Mouse (Mus musculus) ES-E14 (cell line): Measurements from ENCODE around the gene Rps8. TPM values are rescaled to one million over a fixed set of nuclear protein-coding genes. Genes with fewer than 3 reads are reported as not detected.

Source experiments
- DNase-seq: peaks from one replicate; pipeline ENCODE4 v3.0.0-alpha.2; 2013; ENCODE audit warnings: low read depth, low spot score
- H3K27ac ChIP-seq: 2 replicates; pipeline ENCODE4 v1.5.1; 2012; ENCODE audit warnings: low read depth, mild to moderate bottlenecking, low read length, moderate library complexity, mixed read lengths; ENCODE audit not compliant: poor library complexity, insufficient read depth, severe bottlenecking
- H3K36me3 ChIP-seq: 2 replicates; pipeline ENCODE4 v1.6.1; 2012; ENCODE audit warnings: mild to moderate bottlenecking, low read length, moderate library complexity, mixed read lengths; ENCODE audit not compliant: control insufficient read depth, poor library complexity, insufficient read depth, severe bottlenecking
- H3K4me1 ChIP-seq, 2 experiments: fragments of 150-350 bp in 1 of 2; sonication (generic) in 1 of 2; 2 replicates each; pipeline ENCODE4 v1.6.1; 2012; ENCODE audit warnings: low read length in 2 of 2, mild to moderate bottlenecking in 1 of 2, mixed read lengths in 1 of 2; ENCODE audit not compliant: control insufficient read depth in 2 of 2, insufficient read depth in 2 of 2, poor library complexity in 1 of 2
- H3K4me3 ChIP-seq, 2 experiments: fragments of 150-350 bp in 1 of 2; sonication (generic) in 1 of 2; 2 replicates each; pipeline ENCODE4 v1.5.1; 2012; ENCODE audit warnings: low read length in 2 of 2, low read depth in 1 of 2, mild to moderate bottlenecking in 1 of 2, mixed read lengths in 1 of 2; ENCODE audit not compliant: insufficient read depth in 1 of 2, poor library complexity in 1 of 2, severe bottlenecking in 1 of 2
- H3K9ac ChIP-seq: 2 replicates; pipeline ENCODE4 v1.6.1; 2012; ENCODE audit warnings: low read depth, mild to moderate bottlenecking, low read length, mixed read lengths; ENCODE audit not compliant: poor library complexity, insufficient read depth, severe bottlenecking
- H3K9me3 ChIP-seq: fragments of 150-350 bp; sonication (generic); 2 replicates; pipeline ENCODE4 v1.6.1; 2012; ENCODE audit warnings: low read depth, mild to moderate bottlenecking, low read length; ENCODE audit not compliant: control insufficient read depth, insufficient read depth
- CHD2 ChIP-seq: IDR thresholded peaks from 2 replicates; pipeline ENCODE4 v1.6.1; 2014; ENCODE audit warnings: mild to moderate bottlenecking, low read depth, low read length, inconsistent platforms
- HCFC1 ChIP-seq: IDR thresholded peaks from 2 replicates; pipeline ENCODE4 v1.6.1; 2012; ENCODE audit warnings: low read length, inconsistent platforms, borderline replicate concordance; ENCODE audit not compliant: insufficient read depth
- MAFK ChIP-seq: IDR thresholded peaks from 2 replicates; pipeline ENCODE4 v1.6.1; 2014; ENCODE audit warnings: mild to moderate bottlenecking, low read depth, low read length, inconsistent platforms; ENCODE audit not compliant: insufficient read depth
- ZC3H11A ChIP-seq: IDR thresholded peaks from 2 replicates; pipeline ENCODE4 v1.6.1; 2012; ENCODE audit warnings: low read depth, mild to moderate bottlenecking, inconsistent platforms, low read length, borderline replicate concordance
- ZNF384 ChIP-seq: IDR thresholded peaks from 2 replicates; pipeline ENCODE4 v1.6.1; 2012; ENCODE audit warnings: low read depth, low read length, inconsistent platforms
- in situ Hi-C, 2 experiments: fragments of 600-800 bp; cut with MboI; formaldehyde crosslinking; loops; one replicate each; pipeline ENCODE4 v1.15.1; 2025; ENCODE audit warnings: low sequenced_read_pairs in 2 of 2, inconsistent platforms in 1 of 2; ENCODE audit not compliant: unreplicated experiment in 2 of 2
- total RNA-seq: library from RNA; depleted of rRNA; stranded (reverse); fragments of 300-350 nt; gene quantifications from 2 replicates; pipeline ENCODE4 v1.2.3, GENCODE M21; 2012

The Rps8 gene
- total RNA-seq, 1 experiment: 3,133 TPM

DNA sequence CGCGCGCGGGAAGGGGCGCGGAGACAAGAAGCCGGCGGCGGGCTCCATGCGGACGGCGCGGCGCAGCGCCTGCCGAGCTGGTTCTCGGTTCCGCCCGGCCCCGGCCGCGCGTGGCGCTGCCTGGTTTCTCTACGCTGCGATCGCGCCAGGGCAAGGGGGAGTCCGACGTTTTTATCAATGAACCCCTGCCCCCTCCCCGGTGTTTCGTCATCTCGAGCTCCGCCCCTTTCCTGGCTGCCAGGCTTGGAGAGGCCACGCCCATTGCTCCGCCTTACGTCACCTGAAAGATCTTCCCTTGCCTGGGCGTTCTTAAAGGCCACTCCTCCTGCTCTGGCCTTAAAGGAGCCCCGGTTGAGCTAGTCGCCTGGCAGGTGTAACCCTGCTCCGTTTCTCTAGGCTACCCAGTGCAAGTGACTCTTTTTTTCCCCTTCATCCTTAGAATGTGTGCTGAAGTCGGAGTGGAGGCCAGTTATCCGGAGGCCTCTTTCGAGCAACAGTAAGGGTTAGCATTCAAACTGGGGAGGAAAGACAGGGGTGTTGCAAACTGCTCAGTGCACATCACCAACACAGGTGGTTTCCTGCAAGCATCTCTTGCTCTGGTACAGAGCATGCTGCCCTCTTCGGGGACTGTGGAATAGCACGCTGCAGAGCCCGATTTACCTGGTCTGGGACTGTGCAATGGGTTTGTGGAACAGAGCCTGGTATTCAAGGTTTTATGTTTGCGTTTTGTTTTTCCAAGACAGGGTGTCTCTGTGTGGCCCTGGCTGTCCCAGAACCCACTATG is 22.0 kb downstream of the Rps8 start, which contains the start of gene Plk3:
Gene Plk3 (minus strand): TSS at position 147 of the 784 bp plus-strand sequence.
- Histone ChIP-seq H3K4me1 (peaks cover 6 to 46% of the 10 kb centered on the region in 2 experiments; a peak in 3 of 4 replicates), H3K4me3 (peak within 1 kb of the TSS; percentile 84 to 89), H3K9me3 (no peaks in the 10 kb centered on the region), H3K9ac (peak within 1 kb of the TSS; percentile 87), H3K36me3 (peaks cover 22% of the 10 kb centered on the region), H3K27ac (no peak within 1 kb of the TSS)
- peak; percentile 99 for DNase-seq
- TF ChIP-seq MAFK (no peak), ZC3H11A (no peak), HCFC1 (no peak), CHD2 (no peak), ZNF384 (no peak)
- in situ Hi-C loops: loop anchor here in 1 of 2 experiments (25.0 kb wide), 1 partner anchor 322 kb away; the partner anchor contains the start of genes Hpdl, Mutyh and Toe1

DNA sequence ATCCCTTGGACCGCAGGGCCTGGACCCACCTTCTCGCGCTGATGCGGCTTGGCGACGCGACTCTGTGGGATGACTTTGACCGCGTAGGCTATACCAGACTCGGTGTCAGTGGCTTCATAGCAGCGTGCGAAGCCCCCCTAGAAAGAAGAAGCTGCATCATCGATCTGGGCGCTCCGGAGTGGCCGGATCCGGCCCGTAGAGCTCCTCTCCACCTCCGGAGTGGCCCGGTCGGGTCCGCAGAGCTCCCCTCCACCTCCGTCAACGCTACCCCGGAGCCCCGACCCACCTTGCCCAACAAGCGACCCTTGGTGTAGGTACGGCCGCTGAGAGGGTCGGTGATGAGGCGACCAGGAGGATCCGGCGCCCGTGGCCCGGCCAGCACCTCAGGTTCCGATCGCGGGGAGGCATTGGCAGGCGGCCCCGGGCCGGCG is 22.7 kb downstream of the Rps8 start:
- H3K9me3 ChIP-seq: no peaks in the 10 kb centered on the region
- DNase-seq: no peak
- peaks cover 28% of the 10 kb centered on the region for H3K36me3 ChIP-seq
- H3K4me1 ChIP-seq: peaks cover 6 to 46% of the 10 kb centered on the region in 2 experiments; a peak in 3 of 4 replicates
- in situ Hi-C loops: loop anchor here in 1 of 2 experiments (25.0 kb wide), 1 partner anchor 321 kb away; the partner anchor contains the start of genes Hpdl, Mutyh and Toe1
- no peak for TF ChIP-seq CHD2
- no peak for TF ChIP-seq HCFC1
- TF ChIP-seq MAFK: no peak
- no peak for TF ChIP-seq ZNF384
- TF ChIP-seq ZC3H11A: no peak
- peak overlapping the region; percentile 87 for H3K9ac ChIP-seq
- H3K4me3 ChIP-seq: peak overlapping the region; percentile 84 to 89
- no peak overlapping the region for H3K27ac ChIP-seq

DNA sequence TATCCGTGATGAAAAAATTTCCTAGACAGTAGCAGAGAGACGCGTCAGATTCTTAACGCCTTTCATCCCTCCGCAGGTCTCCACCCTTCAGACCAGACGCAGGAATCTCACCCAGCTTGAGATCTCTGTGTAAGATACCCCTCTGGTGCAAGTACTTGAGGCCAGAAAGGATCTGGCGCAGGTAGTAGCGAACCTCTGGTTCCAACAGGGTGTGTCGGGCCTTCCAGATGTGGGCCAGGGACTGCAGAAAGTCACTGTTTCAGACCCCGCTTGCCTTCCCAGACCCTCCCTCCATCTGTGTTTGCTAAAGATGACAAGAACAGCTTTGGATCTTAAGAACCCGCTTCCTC is 23.3 kb downstream of the Rps8 start:
- peaks cover 6 to 48% of the 10 kb centered on the region in 2 experiments; a peak in 3 of 4 replicates for H3K4me1 ChIP-seq
- TF ChIP-seq HCFC1 (no peak), MAFK (no peak), ZC3H11A (no peak), ZNF384 (no peak)
- H3K36me3 ChIP-seq: peaks cover 34% of the 10 kb centered on the region
- H3K9ac ChIP-seq: peak overlapping the region; percentile 12; the same call in 1 of the 2 replicates
- DNase-seq: no peak
- in situ Hi-C loops: loop anchor here in 1 of 2 experiments (25.0 kb wide), 1 partner anchor 320 kb away; the partner anchor contains the start of genes Hpdl, Mutyh and Toe1
- no peak overlapping the region for H3K27ac ChIP-seq
- peak overlapping the region; percentile 84 to 89 for H3K4me3 ChIP-seq
- H3K9me3 ChIP-seq: no peaks in the 10 kb centered on the region

DNA sequence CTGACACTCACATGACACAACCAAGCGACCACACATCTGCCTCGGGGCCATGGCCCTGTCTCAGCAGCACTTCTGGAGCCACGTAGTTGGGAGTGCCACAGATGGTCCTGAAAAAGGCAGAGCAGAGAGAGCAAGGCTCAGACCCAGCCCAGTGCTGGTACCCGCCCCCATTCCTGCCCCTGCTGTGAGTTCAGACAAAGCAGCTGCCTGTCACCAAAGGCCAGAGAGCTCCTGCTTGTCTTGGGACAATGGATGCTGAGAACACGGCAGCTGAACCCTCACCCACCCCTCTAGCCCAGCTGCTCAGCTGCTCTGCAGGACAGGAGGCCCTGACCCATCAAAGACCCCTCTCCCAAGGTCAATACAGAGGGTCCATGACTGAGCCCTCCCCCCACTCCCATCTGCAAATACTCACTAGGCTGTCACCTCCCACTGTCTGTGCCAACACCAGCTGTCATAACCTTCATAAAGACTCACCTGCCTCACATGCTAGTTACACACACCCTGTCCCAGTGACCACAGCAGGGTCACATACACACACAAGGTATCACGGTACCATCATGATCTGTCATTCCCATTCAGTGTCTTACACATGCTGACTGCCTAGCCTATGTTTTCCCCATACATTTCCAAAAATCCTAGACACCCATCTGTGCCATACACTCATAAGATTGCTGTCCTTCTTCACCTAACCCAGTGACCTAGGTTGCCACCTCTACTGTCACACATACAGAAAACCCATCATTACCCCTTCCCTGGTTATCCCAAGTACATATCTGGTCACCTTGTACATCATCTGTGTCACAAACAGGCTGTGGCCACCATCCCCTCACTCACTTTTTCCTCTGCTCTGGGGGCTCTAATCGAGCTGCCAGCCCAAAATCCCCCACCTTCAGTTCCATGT is 23.9 kb downstream of the Rps8 start:
- Histone ChIP-seq H3K4me3 (peak overlapping the region; percentile 84 to 89), H3K9me3 (no peaks in the 10 kb centered on the region), H3K27ac (no peak overlapping the region), H3K36me3 (peaks cover 37% of the 10 kb centered on the region), H3K4me1 (peaks cover 8 to 48% of the 10 kb centered on the region in 2 experiments; a peak in 3 of 4 replicates), H3K9ac (peak overlapping the region; percentile 12; the same call in 1 of the 2 replicates)
- TF ChIP-seq ZC3H11A (no peak), MAFK (no peak), CHD2 (no peak), HCFC1 (no peak), ZNF384 (no peak)
- peak; percentile 76 for DNase-seq
- in situ Hi-C loops: loop anchor here in 1 of 2 experiments (25.0 kb wide), 1 partner anchor 320 kb away; the partner anchor contains the start of genes Hpdl, Mutyh and Toe1
